ENCODE assay signal across 19 mouse cellular contexts in the genomic region with DNA sequence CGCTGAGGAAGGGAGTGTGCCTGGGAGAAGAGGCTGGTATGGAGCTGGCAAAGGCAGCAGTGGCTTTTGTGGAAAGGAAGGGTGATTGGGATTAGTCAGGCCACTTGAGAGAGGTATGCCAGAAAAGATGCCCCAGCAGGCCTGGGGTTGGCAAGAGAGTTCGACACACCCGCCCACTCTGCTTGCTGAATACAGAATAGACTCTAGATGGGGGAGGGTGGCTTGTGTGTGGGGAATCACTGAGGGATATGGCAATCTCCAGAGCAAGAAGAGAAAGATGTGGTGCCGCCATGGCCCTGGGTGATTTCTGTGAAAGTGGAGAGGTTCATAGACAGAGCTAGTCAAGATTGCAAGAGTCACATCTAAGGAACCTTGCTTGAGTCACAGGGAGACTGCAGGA. TPM values are rescaled to one million over a fixed set of nuclear protein-coding genes. Genes with fewer than 3 reads are reported as not detected.
DNase-seq lines count a peak whose midpoint lies in the region; ATAC-seq lines count a peak whose summit lies in the region.
"Had no signal": no experiment of that assay in that cellular context is flagged by ENCODE, and none has a peak within 500 bp of the region (broad histone marks: within the 10 kb centered on the region; RNA-seq: fewer than 3 reads in every experiment).

No protein-coding gene starts in this region.

- H3K27ac ChIP-seq in heart, embryonic 14.5 days (replicated peaks in 1 of 2; ENCODE audit: control insufficient read depth in 1 of 2, insufficient read depth in 1 of 2, low read depth in 2 of 2, low read length in 2 of 2): peak overlapping the region in 1 of 2 experiments; percentile 39; a peak in 1 of 4 replicates
- H3K27ac ChIP-seq: liver, embryonic 12.5 days; midbrain, embryonic 13.5 days; neural tube, embryonic 15.5 days had no signal

- H3K4me1 ChIP-seq in heart, embryonic 14.5 days (ENCODE audit: control insufficient read depth in 2 of 2, insufficient read depth in 2 of 2, low read length in 2 of 2): peaks cover 75 to 83% of the 10 kb centered on the region in 2 experiments

- DNase-seq in cerebellum, adult 9-11 months: peak; percentile 62
- DNase-seq in cerebellum, adult 18-20 months: no peak
- no peak for DNase-seq in heart, postnatal 4 days
- DNase-seq in right cerebral cortex, adult 18-20 months: peak; percentile 43
- no peak for DNase-seq in right cerebral cortex, postnatal 14 days
- no peak for DNase-seq in frontal cortex, postnatal 14 days (ENCODE audit: low spot score in 2 of 2)
- DNase-seq in urinary bladder, postnatal 4 days (ENCODE audit: low spot score in 2 of 2): no peak
- DNase-seq: kidney, adult 9 months; kidney, postnatal 36 days; lung, embryonic 14.5 days; right cerebral cortex, postnatal 4 days had no signal

- no peak for ATAC-seq in heart, embryonic 14.5 days (ENCODE audit: insufficient number of reproducible peaks, insufficient read depth, low FRiP score, low read depth)
- ATAC-seq: inflammation-experienced regulatory T-cells, adult 6 months; liver, embryonic 12.5 days; midbrain, embryonic 13.5 days had no signal

- H3K27me3 ChIP-seq in heart, embryonic 14.5 days (ENCODE audit: control insufficient read depth, insufficient read depth, low read length): no peaks in the 10 kb centered on the region
- H3K27me3 ChIP-seq: liver, embryonic 12.5 days; midbrain, embryonic 13.5 days; neural tube, embryonic 15.5 days had no signal

- no peaks in the 10 kb centered on the region for H3K36me3 ChIP-seq in heart, embryonic 14.5 days (ENCODE audit: control insufficient read depth, insufficient read depth, low read length)
- H3K36me3 ChIP-seq: forebrain, embryonic 12.5 days; hindbrain, embryonic 12.5 days; liver, embryonic 12.5 days; midbrain, embryonic 13.5 days; neural tube, embryonic 15.5 days had no signal

- peak overlapping the region; percentile 35 for H3K9ac ChIP-seq in heart, embryonic 14.5 days (ENCODE audit: low read length)
- H3K9ac ChIP-seq: forebrain, embryonic 12.5 days; hindbrain, embryonic 12.5 days; liver, embryonic 12.5 days; lung, embryonic 14.5 days; midbrain, embryonic 13.5 days; neural tube, embryonic 15.5 days had no signal

- no peaks in the 10 kb centered on the region for H3K9me3 ChIP-seq in heart, embryonic 14.5 days (ENCODE audit: control insufficient read depth, low read length)
- H3K9me3 ChIP-seq: forebrain, embryonic 12.5 days; hindbrain, embryonic 12.5 days; liver, embryonic 12.5 days; midbrain, embryonic 13.5 days; neural tube, embryonic 15.5 days had no signal

- H3K4me2 ChIP-seq in heart, embryonic 14.5 days (ENCODE audit: low read length): no peak overlapping the region
- H3K4me2 ChIP-seq: forebrain, embryonic 12.5 days; hindbrain, embryonic 12.5 days; liver, embryonic 12.5 days; lung, embryonic 14.5 days; midbrain, embryonic 13.5 days; neural tube, embryonic 15.5 days had no signal

- 60% methylated on average over 4 of the region's 4 CpGs for WGBS in heart, embryonic 14.5 days

- no peak overlapping the region for H3K4me3 ChIP-seq in heart, embryonic 14.5 days (ENCODE audit: control insufficient read depth in 1 of 2, insufficient read depth in 1 of 2, low read depth in 1 of 2, low read length in 2 of 2)
- H3K4me3 ChIP-seq: forebrain, embryonic 12.5 days; hindbrain, embryonic 12.5 days; liver, embryonic 12.5 days; midbrain, embryonic 13.5 days; myocyte; neural tube, embryonic 15.5 days had no signal

RNA-seq across cellular contexts. Expression of a gene that starts 53.6 kb away (rescaled TPM):
- 46.6 and 49.8 TPM in 2 replicates for polyA plus RNA-seq in heart, embryonic 14.5 days (2014; fragmentation: Nextera tagmentation; extraction: Ambion mirVana)
- 10 to 100 TPM; 54.6 to 55.2 TPM for total RNA-seq in heart, postnatal 4 days (2021)

Comparison
In these comparisons a context has a peak if more than half of its experiments do, and no peak if none do; other contexts are left out.
1. DNase-seq: peak in cerebellum, adult 9-11 months (single experiment) and right cerebral cortex, adult 18-20 months (single experiment); none in cerebellum, adult 18-20 months (0 of 2), heart, postnatal 4 days (single experiment), right cerebral cortex, postnatal 14 days (single experiment), frontal cortex, postnatal 14 days (0 of 2) and urinary bladder, postnatal 4 days (0 of 2).